Mouse (Mus musculus) adrenal gland, postnatal 25 days (tissue): ENCODE results near the gene Pafah1b1. TPM values are rescaled to one million over a fixed set of nuclear protein-coding genes. Genes with fewer than 3 reads are reported as not detected.

ENCODE experiments used
- DNase-seq: peaks from one replicate; pipeline ENCODE4 v3.0.0; 2021; ENCODE audit warnings: mixed read lengths
- total RNA-seq: library from RNA; stranded (reverse); gene quantifications from 2 replicates; pipeline ENCODE4 v1.2.3, GENCODE M21; 2021

Pafah1b1 gene
- total RNA-seq, 1 experiment from 2014 or later = 192 TPM

DNA sequence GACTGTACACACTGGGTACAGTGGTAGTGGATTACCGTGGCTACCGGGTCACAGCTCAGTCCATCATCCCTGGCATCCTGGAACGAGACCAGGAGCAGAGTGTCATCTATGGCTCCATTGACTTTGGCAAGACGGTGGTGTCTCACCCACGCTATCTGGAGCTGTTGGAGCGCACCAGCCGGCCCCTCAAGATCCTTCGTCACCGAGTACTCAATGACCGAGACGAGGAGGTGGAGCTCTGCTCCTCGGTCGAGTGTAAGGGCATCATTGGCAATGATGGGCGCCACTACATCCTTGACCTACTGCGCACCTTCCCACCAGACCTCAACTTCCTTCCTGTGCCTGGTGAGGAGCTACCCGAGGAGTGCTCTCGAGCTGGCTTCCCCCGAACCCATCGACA lies 62.8 kb downstream of the Pafah1b1 start:
- DNase-seq = no peak

DNA sequence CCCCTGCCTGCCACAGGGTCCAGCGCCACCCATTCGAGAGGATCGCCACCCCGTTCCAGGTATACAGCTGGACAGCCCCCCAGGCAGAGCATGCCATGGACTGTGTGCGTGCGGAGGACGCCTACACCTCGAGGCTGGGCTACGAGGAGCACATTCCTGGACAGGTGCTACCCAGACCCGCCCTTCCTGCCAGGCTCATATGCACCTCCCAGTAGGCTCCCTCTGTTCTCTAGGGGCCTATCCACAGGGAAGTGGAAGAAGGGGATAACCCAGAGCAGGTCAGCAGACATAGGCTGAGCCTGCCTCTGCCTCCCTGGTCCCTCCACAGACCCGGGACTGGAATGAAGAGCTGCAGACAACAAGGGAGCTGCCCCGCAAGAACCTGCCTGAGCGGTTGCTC lies 64.1 kb downstream of the Pafah1b1 start:
- DNase-seq = no peak

DNA sequence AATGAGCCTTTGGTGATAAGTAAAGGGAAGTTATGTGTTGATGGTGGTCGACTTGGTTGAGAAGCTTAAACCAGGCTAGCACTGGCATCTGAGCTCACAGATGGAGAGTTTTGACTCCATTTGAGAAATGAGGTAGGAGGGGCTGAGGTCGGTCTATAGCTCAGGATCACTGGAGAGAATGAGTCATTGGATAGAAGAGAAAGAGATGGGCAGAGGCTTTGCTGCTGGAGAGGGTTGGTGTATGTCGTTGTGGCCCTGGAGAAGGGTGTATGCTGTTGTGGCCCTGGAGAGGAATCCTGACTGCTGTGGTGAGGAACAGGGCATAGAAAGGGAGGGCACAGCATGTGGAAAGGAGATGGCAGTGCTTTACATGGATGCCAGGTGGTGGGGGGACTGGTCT lies 68.5 kb downstream of the Pafah1b1 start:
- DNase-seq = no peak

DNA sequence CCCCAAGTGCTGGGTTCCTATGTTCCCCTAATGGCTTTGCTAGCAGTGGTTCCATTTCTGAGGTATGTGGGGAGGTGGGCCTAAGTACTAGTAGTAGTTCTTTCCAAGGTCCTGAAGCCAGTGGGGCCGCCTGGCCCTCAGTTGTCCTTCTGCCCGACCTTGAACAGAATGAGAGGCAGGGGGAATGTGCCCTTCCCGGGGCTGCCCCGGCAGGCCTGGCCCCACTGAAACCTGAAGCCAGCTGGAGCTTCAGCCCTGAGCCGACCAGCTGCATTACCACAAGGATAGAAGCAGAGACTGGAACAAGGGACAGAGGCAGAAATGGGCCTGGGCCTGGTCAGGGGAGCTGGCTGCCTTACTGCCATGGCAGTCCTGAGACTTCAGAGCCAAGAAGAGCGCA lies 71.1 kb downstream of the Pafah1b1 start:
- peak; percentile 59 for DNase-seq

DNA sequence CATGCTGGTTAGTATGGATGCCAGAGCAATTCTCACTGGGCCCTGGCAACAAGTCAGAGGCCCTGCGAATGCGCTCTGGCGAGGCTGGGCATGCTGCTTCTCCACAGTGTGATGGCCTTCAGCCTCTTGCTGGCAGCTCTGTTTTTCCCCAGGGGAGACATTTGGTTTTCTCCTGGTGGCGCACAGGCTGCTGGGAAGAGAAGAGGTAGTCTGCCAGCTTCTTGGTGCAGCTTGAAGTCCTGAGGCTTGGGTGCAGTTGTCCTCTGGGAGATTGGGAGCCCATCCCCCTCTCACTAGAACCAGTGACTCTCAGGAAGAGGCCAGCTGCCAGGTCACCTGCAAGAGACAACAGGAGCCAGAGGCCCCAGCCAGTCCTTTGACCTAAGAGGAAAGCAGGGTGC lies 71.7 kb downstream of the Pafah1b1 start:
- DNase-seq = peak; percentile 65

DNA sequence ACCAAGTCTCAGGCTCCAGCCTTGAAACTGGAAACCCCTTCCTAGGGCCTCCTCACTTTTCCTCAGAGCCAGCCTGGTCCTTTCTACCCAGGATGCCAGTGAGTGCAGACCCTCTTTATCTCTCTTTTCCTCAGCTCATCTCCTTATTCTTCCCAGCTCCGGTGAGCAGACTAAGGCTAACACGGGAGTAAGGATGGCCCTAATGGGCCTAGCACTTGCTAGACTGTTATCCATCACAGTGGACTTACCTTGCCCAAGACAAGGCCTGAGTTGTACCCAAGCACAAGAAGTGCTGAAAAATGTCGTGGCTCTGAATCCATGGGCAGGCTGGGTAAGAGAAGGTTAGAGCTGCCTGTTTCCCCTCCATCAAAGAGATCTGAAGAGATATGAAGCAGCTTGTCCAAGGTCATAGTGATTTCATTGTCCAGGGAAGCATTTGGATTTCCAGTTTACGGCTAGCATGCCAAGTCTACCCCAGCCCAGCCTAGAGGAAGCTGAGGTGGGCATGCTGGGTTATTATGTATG lies 73.8 kb downstream of the Pafah1b1 start:
- no peak for DNase-seq

DNA sequence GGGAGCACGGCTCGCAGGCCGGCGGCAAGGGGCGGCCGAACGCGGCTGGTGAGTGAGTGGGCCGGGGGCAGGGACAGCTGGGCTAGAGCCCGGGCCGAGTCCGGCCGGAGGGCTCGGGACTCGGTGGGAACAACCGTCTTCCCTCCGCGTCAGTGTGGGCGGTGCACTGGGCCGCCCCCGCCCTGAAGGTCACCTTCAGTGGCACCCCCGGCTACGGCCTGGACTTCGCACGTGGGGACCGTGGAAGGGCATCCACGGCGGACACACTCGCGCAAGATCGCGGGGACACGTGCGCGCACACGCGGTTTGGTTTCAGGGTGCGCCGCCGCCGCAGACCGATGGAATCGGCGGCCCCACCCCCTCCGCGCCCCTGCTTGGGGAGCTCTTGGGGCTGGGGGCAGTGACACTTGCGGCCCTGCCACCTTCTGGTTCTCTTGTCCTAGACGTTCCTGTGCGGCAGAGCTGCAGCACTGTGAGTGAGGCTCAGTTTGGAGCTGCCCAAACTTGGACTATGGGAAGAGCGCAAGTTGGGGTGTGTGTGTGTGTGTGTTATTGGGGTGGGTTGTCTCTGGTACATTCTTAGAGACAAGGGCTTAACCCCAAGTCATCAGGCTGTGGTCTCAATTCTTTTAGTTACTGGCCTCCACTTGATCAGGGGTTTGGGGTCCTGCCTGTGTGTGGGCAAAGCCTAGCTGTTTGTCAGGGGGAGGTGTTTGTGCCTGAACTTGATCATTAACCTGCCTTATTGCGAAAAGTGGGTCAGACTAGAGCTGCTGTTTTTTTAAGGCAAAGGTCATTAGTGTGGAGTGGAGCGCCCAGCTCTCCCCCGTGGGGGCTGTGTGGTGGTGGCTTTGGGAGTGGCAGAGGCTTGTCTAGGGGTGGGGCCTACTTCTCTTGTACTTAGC lies 74.6 kb downstream of the Pafah1b1 start:
- DNase-seq = peak; percentile 60

DNA sequence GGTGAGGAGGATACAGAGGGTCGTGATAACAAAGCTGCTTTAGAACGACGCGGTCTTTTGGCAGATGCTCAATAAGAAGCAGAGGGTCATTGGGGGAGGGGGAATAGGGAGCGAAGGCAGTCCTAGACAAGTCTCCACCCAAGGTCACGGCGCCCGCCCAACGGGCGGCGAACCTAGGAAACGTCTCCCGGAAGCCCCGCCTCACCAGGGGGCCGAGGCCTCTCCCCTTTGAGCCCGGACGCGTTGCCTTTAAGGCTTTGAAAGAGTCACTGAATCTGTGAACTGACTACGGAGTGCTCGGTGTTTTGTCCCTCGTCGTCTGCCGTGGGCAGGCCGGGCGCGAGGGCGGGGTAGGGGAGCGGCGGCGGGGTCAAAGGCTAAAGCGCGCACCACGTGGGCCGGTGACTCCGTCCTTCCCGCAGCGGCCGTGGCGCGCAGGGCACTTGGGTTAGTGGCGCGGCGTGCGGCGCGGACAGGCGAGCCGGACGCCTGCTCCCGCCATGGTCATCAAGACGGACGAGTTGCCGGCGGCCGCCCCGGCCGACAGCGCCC lies 75.3 kb downstream of the Pafah1b1 start, which contains the start of gene Cluh:
Gene Cluh, plus strand, starts transcription at position 401 of the 552 bp plus-strand sequence.
- peak; percentile 99 for DNase-seq

DNA sequence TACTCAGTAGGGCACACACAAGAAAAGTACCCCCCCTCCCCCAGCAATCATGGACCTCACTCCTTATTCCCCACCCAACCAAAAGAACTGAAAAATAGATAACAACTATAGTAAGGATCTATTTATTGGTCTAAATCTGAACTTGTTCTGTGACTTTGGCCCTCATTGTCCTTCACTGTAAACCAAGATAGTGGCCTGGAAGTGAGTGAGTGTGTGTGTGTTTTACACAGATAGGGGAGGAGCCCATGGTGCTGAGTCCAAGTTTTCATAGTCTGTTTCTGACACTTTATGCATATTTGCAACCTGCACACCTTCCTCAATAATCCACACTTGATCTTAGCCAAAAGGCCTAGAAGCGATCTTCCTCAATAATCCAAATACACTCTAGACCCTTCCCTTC lies 75.8 kb downstream of the Pafah1b1 start:
- DNase-seq = no peak

DNA sequence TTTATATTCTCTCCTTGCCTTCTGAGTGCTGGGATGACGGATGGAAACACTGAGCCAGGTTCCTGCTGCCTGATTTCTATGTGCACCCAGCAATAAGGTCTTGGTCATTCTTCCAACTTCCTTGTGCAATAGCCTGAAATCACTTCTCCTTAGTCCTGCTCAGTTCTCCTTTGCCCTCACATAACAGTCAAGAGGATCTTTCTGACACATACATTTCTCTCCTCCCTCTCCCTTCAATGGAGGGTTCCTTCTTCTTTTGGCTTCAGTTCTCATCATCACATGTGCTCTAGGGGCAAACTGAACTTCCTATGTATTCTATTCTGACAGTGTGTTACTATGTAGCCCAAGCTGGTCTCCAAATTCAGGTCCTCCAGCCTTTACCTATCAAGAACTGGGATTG lies 76.5 kb downstream of the Pafah1b1 start:
- DNase-seq = no peak

DNA sequence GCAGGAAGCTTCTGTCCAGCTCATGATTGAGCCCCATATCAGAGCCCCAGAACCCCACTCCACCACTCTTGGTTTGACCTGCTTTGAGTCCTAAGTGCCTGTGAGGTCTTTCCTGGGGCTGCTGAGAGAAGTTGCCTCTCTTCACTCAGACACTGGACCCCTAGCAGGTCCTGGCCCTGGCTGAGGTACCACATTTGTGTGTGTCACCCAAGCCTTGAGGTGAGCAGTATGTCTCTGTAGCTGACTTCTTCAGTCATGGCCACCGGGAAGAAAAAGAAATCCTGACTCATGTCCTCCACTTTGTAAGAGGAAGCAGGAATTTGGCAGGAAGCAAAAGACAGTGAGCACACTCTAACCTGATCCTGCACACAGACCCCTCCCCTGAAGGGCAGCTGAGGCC lies 84.8 kb downstream of the Pafah1b1 start:
- DNase-seq = no peak

DNA sequence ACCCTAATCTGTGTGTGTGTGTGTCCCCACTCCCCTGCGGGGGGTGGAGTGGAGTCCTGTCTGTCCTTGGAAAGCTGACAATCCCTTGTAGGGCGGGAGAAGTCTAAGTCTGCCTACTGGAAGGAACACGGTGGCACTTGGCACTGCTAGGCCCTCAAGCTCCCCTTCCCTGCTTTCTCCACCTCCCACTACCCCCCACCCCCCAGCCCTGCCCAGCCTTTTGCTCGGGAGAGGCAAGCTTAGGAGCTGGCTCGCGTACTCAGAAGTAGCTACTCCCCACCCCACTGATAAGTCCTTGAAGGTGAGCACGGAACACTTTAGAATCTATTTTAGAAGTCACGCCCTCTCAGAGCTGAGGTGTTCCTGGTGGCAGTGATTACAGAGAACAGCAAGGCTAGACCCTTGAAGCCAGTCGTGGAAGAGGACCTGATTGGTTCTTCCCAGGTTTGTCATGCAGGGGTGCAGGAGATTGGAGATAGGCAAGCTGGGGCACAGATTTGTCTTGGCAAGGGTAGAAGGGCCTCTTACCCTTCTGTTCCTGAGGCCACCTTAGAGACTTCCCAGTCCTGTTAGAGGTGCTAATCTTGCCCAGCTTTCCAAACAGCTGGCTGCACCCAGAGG lies 85.6 kb downstream of the Pafah1b1 start:
- DNase-seq = no peak

DNA sequence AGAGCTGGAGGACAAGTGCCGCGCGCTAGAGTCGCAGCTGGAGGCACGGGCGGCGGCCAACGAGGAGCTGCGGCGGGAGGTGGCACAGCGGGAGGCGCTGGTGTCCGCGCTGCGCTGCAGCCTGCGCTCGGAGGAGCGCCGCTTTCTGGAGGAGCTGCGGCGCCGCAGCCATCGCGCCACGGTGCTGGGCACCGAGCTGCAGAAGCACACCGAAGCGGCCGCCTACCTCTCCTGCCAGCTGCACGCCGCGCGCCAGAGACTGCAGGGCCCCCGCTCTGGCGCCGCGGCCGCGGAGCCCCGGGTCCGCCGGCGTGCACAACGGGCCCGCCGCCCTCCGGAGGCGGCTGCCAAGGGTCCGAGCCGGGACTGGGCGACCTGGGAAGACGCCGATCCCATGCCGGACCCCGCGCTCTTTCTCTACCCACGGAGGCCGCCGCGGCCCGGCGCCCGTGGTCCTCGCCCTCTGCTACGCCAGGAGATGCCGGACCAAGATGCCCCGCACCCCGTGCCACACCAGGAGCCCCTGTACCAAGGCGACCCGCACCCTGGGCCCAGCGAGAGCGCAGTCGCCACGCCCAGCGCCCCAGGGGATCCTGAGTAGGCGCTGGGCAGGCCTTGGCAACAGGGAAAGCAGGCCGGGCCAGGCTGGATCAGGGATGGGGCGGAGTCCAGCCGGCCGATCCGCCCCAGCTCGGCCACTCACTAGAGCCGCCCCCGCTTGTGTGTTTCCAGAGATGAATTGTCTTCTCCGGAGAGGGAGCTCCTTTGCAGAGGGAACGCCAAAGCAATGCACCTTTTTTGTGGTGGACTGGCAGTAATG lies 86.3 kb downstream of the Pafah1b1 start:
- DNase-seq = peak; percentile 88

DNA sequence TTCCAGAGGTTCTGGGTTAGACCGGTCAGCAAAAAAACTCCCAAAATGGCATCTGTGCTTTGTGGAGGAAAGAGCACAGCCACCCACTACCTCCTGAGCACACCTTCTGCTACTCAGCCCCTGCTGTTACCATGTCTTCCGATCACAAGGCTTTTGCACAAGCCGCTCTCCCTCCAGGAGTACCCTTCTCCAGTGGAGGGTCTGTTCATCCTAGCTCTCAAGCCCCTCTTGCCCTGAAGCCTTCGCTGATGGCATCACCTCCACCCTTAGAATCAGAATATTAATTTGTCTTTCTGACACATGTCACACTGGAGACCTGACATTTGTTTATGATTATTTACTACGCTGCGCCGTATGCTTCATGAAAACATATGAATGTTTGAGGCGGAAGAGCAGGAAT lies 87.0 kb downstream of the Pafah1b1 start:
- no peak for DNase-seq

DNA sequence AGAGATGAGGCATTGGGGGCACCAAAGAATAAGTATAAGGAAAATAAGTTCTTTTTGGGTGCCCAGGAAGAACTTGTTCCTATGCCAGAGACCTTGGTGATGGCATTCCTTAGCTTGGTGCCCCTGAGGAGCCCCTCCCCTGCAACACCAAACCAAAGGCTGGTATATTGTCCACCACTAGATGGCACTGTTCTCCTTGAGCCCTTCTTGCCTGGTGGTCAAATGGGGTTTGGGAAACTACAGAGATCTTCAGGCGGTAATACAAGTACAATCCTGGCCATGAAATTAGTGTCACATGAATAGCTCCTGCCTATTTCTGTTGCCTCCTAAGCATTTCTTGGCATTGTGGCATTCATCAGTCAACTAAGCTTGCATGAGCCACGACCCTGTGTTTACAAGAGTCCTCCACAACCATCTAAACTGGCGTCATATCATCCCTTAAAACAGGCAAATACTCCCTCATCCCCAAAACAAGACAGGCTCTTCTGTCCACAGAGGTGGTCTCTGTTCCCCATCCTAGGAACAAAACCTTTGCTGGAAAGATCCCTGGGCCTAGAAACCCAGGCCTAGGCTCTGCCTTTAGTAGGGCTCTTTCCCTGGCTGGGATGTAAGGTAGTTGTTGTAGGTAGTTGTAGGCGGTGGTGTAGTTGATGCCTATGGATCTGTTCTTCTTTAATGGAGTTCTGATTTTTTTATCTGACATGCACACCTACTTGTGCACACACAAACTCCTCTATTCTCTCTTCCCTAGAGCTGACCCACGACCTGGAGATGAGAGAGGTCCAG lies 89.8 kb downstream of the Pafah1b1 start:
- DNase-seq = peak; percentile 42

DNA sequence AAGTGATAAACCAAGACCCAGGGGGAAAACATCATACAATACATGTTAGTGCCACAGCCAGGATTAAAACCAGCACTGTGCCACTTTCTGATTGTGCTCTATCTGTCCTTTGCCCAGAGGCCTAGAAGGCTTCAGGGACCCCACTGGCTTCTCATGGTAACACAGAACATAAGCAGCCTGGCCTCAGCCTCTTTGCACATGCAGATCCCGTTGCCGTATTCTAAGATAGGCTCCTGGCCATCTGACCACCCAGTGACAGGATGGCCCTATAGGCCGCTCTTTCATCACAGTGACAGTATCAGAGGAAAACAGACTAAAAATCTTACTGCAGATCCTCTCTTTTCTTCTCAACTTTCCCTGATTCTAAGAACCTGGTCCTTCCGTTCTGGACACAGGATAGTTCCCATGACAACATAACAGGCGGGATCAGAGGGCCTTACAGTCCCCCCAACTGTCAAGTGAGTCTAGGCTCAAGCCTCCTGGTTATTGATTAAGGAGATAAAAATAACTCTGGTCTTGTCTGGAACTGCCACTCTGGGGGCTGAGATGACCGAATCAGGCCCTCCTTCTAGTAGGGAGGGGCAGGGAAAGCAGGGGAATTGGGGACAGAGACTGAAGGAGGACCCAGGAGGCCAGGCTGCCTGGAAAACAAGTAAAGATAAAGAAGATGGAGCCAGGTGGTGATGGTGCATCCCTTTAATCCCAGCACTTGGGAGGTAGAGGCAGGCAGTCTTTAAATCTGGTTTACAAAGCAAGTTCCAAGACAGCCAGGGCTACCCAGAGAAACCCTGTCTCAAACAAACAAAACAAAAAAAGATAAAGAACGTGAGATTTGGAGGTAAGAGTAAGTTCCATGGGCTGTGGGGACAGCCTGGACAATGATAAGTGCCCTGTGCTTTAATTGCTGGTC lies 92.3 kb downstream of the Pafah1b1 start:
- DNase-seq = no peak

DNA sequence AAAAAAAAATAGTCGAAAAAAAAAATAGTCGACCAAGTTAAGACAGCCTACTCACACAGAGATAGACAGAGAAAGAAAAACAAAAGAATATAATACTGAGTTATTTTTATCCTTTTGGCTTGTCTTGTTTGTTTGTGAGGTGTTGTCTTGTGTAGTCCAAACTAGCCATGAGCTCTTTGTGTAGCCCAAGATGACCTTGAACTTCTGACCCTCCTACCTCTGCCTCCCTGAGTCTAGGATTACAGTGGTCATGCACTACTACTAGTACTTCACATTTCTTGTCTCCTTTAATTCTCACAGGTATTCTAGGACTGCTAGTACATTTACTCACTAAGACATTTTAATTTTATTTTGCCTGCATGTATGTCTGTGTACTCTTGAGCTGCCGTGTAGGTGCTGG lies 97.0 kb downstream of the Pafah1b1 start:
- no peak for DNase-seq

DNA sequence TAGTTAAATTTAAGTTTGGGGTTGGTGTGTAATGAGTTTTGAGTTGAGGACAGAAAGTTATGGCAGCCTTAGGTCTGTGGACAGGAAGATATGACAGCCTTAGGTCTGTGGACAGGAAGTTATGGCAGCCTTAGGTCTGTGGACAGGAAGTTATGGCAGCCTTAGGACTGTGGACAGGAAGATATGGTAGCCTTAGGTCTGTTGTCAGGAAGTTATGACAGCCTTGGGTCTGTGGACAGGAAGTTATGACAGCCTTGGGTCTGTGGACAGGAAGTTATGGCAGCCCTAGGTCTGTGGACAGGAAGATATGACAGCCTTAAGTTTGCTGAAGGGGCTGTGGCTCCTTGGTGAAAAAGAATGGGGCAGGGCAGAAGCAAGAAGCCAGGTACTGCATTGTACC lies 99.1 kb downstream of the Pafah1b1 start:
- DNase-seq = no peak
